Mouse (Mus musculus) testis, adult 2 months (tissue): Measurements from ENCODE around the gene Kpna1.

ENCODE experiments used
- CTCF ChIP-seq: fragments of 200-500 bp; IDR thresholded peaks from 2 replicates; pipeline ENCODE4 v1.5.1; 2012; ENCODE audit warnings: low read depth, mild to moderate bottlenecking, inconsistent platforms, low read length, moderate library complexity; ENCODE audit not compliant: control insufficient read depth, insufficient read depth, insufficient replicate concordance
- POLR2A ChIP-seq: fragments of 200-500 bp; IDR thresholded peaks from 2 replicates; pipeline ENCODE4 v1.6.1; 2012; ENCODE audit warnings: low read depth, mild to moderate bottlenecking, inconsistent platforms, low read length, moderate library complexity; ENCODE audit not compliant: control insufficient read depth

GRCm38 (mm10) chr16:35992391-35992790 lies 13.8 kb downstream of the Kpna1 start:
- TF ChIP-seq POLR2A (no peak), CTCF (no peak)
